Mouse (Mus musculus) right cerebral cortex, postnatal 14 days (tissue): ENCODE results near the gene Cep68.
A peak's percentile ranks its signal among the peaks of the same experiment; 100 is the strongest.

Experiments used
- DNase-seq: peaks from one replicate; pipeline ENCODE4 v3.0.0; 2022

Gene Cep68

GRCm38 (mm10) chr11:20249296-20250110 lies at the start of gene Cep68:
TSS of gene Cep68 (minus strand) at chr11:20249429.
- DNase-seq, result peak; percentile 92

- no peak for DNase-seq
These were observed 35.2 kb upstream of the Cep68 start for GRCm38 (mm10) chr11:20284463-20284862.

GRCm38 (mm10) chr11:20282601-20283219 lies 33.5 kb upstream of the Cep68 start:
- DNase-seq, result no peak

GRCm38 (mm10) chr11:20280982-20281381 lies 31.8 kb upstream of the Cep68 start:
- DNase-seq, result no peak

GRCm38 (mm10) chr11:20278702-20279101 lies 29.5 kb upstream of the Cep68 start:
- no peak for DNase-seq

GRCm38 (mm10) chr11:20277106-20277505 lies 27.9 kb upstream of the Cep68 start:
- no peak for DNase-seq

GRCm38 (mm10) chr11:20275974-20276373 lies 26.7 kb upstream of the Cep68 start:
- no peak for DNase-seq

GRCm38 (mm10) chr11:20269885-20270284 lies 20.7 kb upstream of the Cep68 start:
- no peak for DNase-seq

GRCm38 (mm10) chr11:20262628-20263380 lies 13.6 kb upstream of the Cep68 start:
- DNase-seq, result no peak

- no peak for DNase-seq
These were observed 5.6 kb upstream of the Cep68 start for GRCm38 (mm10) chr11:20254791-20255190.

GRCm38 (mm10) chr11:20253088-20253487 lies 3.9 kb upstream of the Cep68 start:
- no peak for DNase-seq

GRCm38 (mm10) chr11:20250476-20251178 lies 1.4 kb upstream of the Cep68 start:
- no peak for DNase-seq

GRCm38 (mm10) chr11:20248840-20249239 lies 389 bp downstream of the Cep68 start:
- no peak for DNase-seq

- DNase-seq, result no peak
These were observed 952 bp downstream of the Cep68 start for GRCm38 (mm10) chr11:20248277-20248676.

GRCm38 (mm10) chr11:20247146-20247855 lies 1.9 kb downstream of the Cep68 start:
- no peak for DNase-seq

GRCm38 (mm10) chr11:20246616-20247015 lies 2.6 kb downstream of the Cep68 start:
- DNase-seq, result no peak

GRCm38 (mm10) chr11:20245316-20245715 lies 3.9 kb downstream of the Cep68 start:
- DNase-seq, result no peak

GRCm38 (mm10) chr11:20244336-20245290 lies 4.6 kb downstream of the Cep68 start:
- DNase-seq, result no peak

GRCm38 (mm10) chr11:20243214-20243913 lies 5.9 kb downstream of the Cep68 start:
- DNase-seq, result no peak

- no peak for DNase-seq
These were observed 6.7 kb downstream of the Cep68 start for GRCm38 (mm10) chr11:20242366-20243056.
